Mouse (Mus musculus): Measurements from ENCODE around the gene Arntl. TPM values are rescaled to one million over a fixed set of nuclear protein-coding genes. Genes with fewer than 3 reads are reported as not detected.
A peak's percentile ranks its signal among the peaks of the same experiment; 100 is the strongest.

Arntl gene
- total and polyA plus RNA-seq, 3 experiments: 2.6 to 4.6 (median 3.3) TPM

DNA sequence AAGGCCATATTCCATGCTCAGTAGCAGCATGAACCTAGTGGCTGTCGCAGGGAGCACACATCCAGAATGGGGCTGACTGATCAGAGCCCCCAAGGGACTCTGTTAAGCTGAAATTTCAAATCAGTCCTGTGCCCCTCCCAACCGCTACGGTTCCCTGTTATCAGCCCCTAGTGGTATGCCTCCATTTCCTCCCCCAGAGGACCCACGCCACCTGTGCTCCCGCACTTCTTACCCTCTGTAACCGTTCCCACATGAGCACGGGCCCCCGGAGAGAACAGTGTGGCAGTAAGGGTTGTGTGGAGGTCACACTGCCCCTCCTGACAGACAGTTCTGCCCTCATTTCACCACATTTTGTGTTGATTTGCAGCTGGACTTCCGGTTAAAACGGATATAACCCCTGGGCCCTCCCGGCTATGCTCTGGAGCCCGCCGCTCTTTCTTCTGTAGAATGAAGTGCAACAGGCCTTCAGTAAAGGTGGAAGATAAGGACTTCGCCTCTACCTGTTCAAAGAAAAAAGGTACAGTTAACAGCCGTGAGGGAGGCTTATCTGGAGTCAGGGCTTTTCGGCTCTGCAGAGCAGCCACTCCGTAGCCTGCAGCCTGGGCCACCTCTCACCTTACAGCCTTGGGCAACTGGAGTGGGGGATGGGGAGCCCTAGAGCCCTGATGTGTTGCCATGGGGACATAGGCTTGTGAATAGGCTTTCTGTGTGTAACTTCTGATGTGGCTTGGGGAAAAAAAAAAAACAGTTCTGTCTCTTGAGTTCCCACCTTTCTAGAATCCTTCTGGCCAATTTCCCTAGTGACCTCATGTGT, 88.0 kb downstream of the Arntl start:
- H3K4me2 ChIP-seq (ENCODE audit: insufficient read depth, low read depth, poor library complexity, severe bottlenecking): no peak overlapping the region
- DNase-seq (ENCODE audit: extremely low read depth): peak; percentile 44

GRCm38 (mm10) chr7:113297813-113298212, 90.5 kb downstream of the Arntl start:
- H3K79me2 ChIP-seq (replicated peaks; ENCODE audit: control insufficient read depth, extremely low read depth, insufficient read depth, poor library complexity, severe bottlenecking): no peaks in the 10 kb centered on the region
- H3K4me1 ChIP-seq (ENCODE audit: control insufficient read depth in 1 of 2, insufficient read depth in 2 of 2): peaks cover 0 to 14% of the 10 kb centered on the region in 2 experiments; a peak in 1 of 4 replicates
- in situ Hi-C loops (cut with MboI; ENCODE audit: low pct_ligation_motif_present, low pct_unique_long_range_greater_than_20kb, low sequenced_read_pairs) (no loop called here), dilution Hi-C loops (cut with MboI; ENCODE audit: extremely low pct_ligation_motif_present, extremely low pct_unique_long_range_greater_than_20kb, low sequenced_read_pairs) (no loop called here)
- no peaks in the 10 kb centered on the region for H3K27me3 ChIP-seq (replicated peaks)
- no peaks in the 10 kb centered on the region for H3K9me3 ChIP-seq (replicated peaks; ENCODE audit: low read length)
- H3K36me3 ChIP-seq (replicated peaks in 1 of 2; ENCODE audit: control insufficient read depth in 1 of 2, insufficient read depth in 1 of 2, low read length in 1 of 2): peaks cover 0 to 51% of the 10 kb centered on the region in 2 experiments
- TF ChIP-seq HCFC1 (IDR thresholded peaks at IDR 0.05; ENCODE audit: low read depth, low read length) (no peak), USF2 (conservative IDR thresholded peaks at IDR 0.05; ENCODE audit: low read depth, low read length) (no peak), ZNF384 (IDR thresholded peaks at IDR 0.05; ENCODE audit: low read depth, low read length) (no peak), IRF4 (IDR thresholded peaks at IDR 0.05; ENCODE audit: low read depth, low read length) (no peak), MEF2A (IDR thresholded peaks at IDR 0.05; ENCODE audit: borderline replicate concordance, low read depth, low read length) (no peak), SIN3A (IDR thresholded peaks at IDR 0.05; ENCODE audit: low read length) (no peak), UBTF (IDR thresholded peaks at IDR 0.05; ENCODE audit: low read depth, low read length) (no peak), TBP (conservative IDR thresholded peaks at IDR 0.05; ENCODE audit: low read depth, low read length) (no peak), RCOR1 (conservative IDR thresholded peaks at IDR 0.05; ENCODE audit: low read depth, low read length) (no peak), RAD21 (IDR thresholded peaks at IDR 0.05; ENCODE audit: low read depth, low read length) (no peak), JUND (conservative IDR thresholded peaks at IDR 0.05; ENCODE audit: low read depth, low read length) (no peak), ZMIZ1 (IDR thresholded peaks at IDR 0.05; ENCODE audit: low read depth, low read length) (no peak), MAFK (IDR thresholded peaks at IDR 0.05; ENCODE audit: insufficient replicate concordance, low read length) (no peak), JUN (IDR thresholded peaks at IDR 0.05; ENCODE audit: insufficient read depth, low read depth, low read length) (no peak), MYC (IDR thresholded peaks at IDR 0.05; ENCODE audit: low read depth, low read length) (no peak), ETS1 (conservative IDR thresholded peaks at IDR 0.05; ENCODE audit: low read depth, low read length) (no peak), E2F4 (IDR thresholded peaks at IDR 0.05; ENCODE audit: insufficient replicate concordance, low read depth, low read length) (no peak)
- no peak overlapping the region for H3K27ac ChIP-seq (ENCODE audit: insufficient read depth, low read depth)
- no peak overlapping the region for H3K4me2 ChIP-seq (ENCODE audit: insufficient read depth, low read depth, poor library complexity, severe bottlenecking)
- no peak for DNase-seq (ENCODE audit: extremely low read depth)
- no peak overlapping the region for H3K9ac ChIP-seq (ENCODE audit: insufficient read depth, low read depth)
- no peak overlapping the region for H3K4me3 ChIP-seq (replicated peaks in 1 of 3; ENCODE audit: low read depth in 2 of 3, low read length in 2 of 3, poor library complexity in 1 of 3)

More for the DNA sequence above, 88.0 kb downstream of the Arntl start:
- no peak overlapping the region for H3K9ac ChIP-seq (ENCODE audit: insufficient read depth, low read depth)
- in situ Hi-C loops (cut with MboI; ENCODE audit: low pct_ligation_motif_present, low pct_unique_long_range_greater_than_20kb, low sequenced_read_pairs): no loop called here
- peaks cover 0 to 43% of the 10 kb centered on the region in 2 experiments for H3K36me3 ChIP-seq (replicated peaks in 1 of 2; ENCODE audit: control insufficient read depth in 1 of 2, insufficient read depth in 1 of 2, low read length in 1 of 2)
- H3K27ac ChIP-seq (ENCODE audit: insufficient read depth, low read depth): no peak overlapping the region
- peak overlapping the region in 1 of 3 experiments; percentile 29 for H3K4me3 ChIP-seq (replicated peaks in 1 of 3; ENCODE audit: low read depth in 2 of 3, low read length in 2 of 3, poor library complexity in 1 of 3)
- H3K79me2 ChIP-seq (replicated peaks; ENCODE audit: control insufficient read depth, extremely low read depth, insufficient read depth, poor library complexity, severe bottlenecking): no peaks in the 10 kb centered on the region
- H3K27me3 ChIP-seq (replicated peaks): no peaks in the 10 kb centered on the region
- TF ChIP-seq CTCF (conservative IDR thresholded peaks at IDR 0.05 in 1 of 2, IDR thresholded peaks at IDR 0.05 in 1 of 2; ENCODE audit: low read depth in 2 of 2, low read length in 2 of 2) (no peak), TCF12 (IDR thresholded peaks at IDR 0.05; ENCODE audit: low read depth, low read length) (no peak), SIN3A (IDR thresholded peaks at IDR 0.05; ENCODE audit: low read length) (no peak), ZC3H11A (IDR thresholded peaks at IDR 0.05; ENCODE audit: low read depth, low read length) (no peak), TBP (conservative IDR thresholded peaks at IDR 0.05; ENCODE audit: low read depth, low read length) (no peak), POLR2AphosphoS2 (IDR thresholded peaks at IDR 0.05; ENCODE audit: low read depth, low read length) (no peak), PAX5 (IDR thresholded peaks at IDR 0.05; ENCODE audit: low read length) (no peak), ETS1 (conservative IDR thresholded peaks at IDR 0.05; ENCODE audit: low read depth, low read length) (no peak), RAD21 (IDR thresholded peaks at IDR 0.05; ENCODE audit: low read depth, low read length) (no peak), ZMIZ1 (IDR thresholded peaks at IDR 0.05; ENCODE audit: low read depth, low read length) (no peak)
- dilution Hi-C loops (cut with MboI; ENCODE audit: extremely low pct_ligation_motif_present, extremely low pct_unique_long_range_greater_than_20kb, low sequenced_read_pairs): no loop called here
- H3K9me3 ChIP-seq (replicated peaks; ENCODE audit: low read length): no peaks in the 10 kb centered on the region
- H3K4me1 ChIP-seq (ENCODE audit: control insufficient read depth in 1 of 2, insufficient read depth in 2 of 2): peaks cover 0 to 14% of the 10 kb centered on the region in 2 experiments; a peak in 1 of 4 replicates
